Mouse (Mus musculus) cerebellum, adult 18-20 months (tissue): ENCODE measurements at regions not wholly inside any gene's neighbourhood (a gene's known extent, or its start where the extent isn't known, plus 50 kb on each side); places are given as distances from the start of the nearest gene placed in this dataset.
A peak's percentile ranks its signal among the peaks of the same experiment; 100 is the strongest.
"Not testable (repeated sequence)": the region's sequence is repeated elsewhere in the genome, so short reads cannot be mapped to it uniquely, and the experiment has no call there.

Experiments
- DNase-seq, 2 experiments: peaks; one replicate each; pipeline ENCODE4 v3.0.0; 2021

DNA sequence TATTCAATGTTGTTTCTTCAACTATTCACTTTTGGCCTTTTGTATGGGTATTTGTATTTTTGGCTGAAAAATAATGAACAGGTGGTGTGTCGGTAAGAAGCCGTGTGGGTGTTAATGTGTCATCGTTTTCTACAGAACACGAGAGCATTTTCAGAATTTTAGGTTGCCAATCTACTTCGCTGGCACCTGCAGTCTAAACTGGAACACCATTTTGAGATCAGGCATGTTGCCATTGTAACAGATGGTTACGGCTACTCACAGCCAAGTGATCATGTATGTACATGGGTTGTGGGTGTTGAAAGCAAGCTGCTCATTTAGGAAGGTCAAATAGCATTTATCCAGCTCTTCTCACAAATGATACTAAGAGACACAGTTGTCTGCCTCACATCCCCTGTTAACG lies 167.2 kb upstream of the Gm21833 start:
- DNase-seq: peak; percentile 88 to 90

DNA sequence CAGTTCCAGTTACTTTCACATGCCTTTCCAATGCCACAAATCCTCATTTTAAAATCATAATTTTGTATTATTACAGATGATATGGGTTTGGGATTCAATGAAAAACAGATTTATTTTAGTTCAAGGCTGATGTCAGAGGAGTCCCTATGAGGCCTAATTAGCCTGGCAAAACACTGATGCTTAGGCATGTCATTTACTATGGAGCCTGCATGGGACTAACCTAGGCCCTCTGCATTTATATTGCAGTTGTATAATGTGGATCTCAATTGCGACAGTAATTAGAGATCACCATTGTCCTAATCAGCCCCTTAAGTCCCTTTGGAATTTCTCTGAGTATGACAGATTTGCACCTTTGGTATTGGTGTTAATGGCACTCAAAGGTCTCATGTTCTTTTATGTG lies 153.3 kb upstream of the Gm21833 start:
- no peak for DNase-seq

DNA sequence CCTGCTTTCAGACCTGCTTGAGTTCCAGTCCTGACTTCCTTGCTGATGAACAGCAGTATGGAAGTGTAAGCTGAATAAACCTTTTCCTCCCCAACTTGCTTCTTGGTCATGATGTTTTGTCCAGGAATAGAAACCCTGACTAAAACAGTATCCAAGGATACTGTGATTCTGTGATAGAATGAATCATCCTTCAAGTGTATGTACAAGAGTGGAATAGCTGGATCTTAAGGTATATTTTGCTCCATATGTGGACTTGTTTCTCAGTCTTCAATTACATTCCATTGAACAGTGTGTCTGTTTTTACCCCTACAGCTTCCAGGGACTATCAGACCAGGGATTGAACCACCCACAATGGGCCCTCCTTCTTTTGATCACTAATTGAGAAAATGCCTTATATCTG lies 145.1 kb upstream of the Gm21833 start:
- not testable (repeated sequence) for DNase-seq

DNA sequence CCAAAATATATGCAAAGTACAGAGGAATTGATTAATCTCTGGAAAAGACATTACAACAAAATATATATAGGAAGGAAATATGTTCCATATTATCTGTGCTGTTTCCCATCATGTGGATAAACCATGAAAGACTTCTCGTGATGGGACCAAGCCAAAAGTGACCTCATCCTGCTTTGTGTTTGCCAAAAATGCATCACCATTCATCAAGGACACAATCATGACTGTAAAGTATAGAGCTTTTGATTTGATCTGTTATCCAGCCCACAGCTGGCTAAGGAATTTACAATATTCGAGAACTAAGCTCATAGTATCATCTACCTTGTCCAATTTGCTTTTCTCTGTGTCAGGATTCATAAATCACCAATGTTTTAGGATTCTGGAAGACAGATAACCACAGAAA lies 127.3 kb upstream of the Gm21833 start:
- DNase-seq: no peak

DNA sequence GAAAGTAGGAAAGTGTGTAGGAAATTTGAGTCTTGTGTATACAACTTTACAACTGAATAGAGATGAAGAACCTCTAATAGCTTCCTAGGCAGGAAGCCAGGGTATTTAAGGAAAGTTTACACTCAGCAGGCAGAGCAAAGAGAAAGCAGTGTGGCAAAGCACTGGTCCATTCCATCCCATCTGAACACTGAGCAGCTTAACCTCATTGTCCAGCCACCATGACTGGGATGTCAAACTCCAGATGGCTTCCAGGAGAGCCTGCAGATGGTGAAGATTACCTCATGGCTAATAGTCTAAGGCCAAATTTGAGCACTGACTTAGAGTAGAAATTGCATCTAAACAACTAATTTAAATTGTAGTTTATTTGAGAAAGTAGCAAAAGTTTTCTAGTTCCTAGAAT lies 117.0 kb upstream of the Gm21833 start:
- DNase-seq: peak; percentile 70 to 71

DNA sequence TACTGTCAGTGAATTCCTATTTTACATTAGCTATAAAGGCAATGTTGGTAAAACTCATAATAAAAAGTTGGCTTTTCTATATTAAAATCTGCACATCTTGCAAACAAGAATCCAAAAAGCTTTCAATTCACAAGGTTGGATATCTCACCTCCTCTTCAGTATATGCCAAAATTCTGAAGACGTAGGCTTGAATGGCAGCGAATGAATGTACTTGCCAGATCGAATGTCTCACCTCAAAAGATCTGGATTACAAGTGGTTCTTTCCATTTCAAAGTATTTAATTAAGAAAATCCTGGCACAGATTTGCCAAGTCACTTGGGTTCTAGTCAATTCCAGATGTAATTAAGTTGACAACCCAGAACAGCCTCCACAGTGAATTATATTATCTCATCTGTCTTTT lies 94.1 kb upstream of the Gm21833 start:
- no peak for DNase-seq

DNA sequence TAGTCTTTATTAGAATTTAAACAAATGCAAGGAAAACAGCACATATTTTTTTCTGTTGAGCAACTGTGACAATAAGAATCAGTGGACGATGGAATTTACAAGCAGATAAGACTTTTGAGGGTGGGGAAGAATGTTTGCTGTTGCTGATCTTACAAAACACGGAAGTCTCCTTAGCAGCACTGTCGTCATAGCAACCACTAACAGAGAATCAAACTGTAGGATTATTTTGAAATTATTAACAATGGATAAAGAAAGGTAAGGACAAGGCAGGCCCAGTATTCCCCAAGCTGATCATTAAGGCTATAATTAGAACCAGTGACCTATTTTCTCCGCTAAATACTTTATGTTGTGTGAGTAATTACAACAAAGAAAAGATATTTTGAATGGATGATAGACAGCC lies 69.7 kb upstream of the Gm21833 start:
- DNase-seq: no peak
